Mouse (Mus musculus) embryo, embryonic 10.5 days (tissue): ENCODE measurements at regions not wholly inside any gene's neighbourhood (a gene's known extent, or its start where the extent isn't known, plus 50 kb on each side); places are given as distances from the start of the nearest gene placed in this dataset.

Experiments used
- DNase-seq: peaks from one replicate; pipeline ENCODE4 v3.0.0-alpha.2; 2015; ENCODE audit warnings: low spot score

- DNase-seq, result no peak
Observed at GRCm38 (mm10) chr9:113085281-113085810, 622.7 kb downstream of the Pdcd6ip start.

DNA sequence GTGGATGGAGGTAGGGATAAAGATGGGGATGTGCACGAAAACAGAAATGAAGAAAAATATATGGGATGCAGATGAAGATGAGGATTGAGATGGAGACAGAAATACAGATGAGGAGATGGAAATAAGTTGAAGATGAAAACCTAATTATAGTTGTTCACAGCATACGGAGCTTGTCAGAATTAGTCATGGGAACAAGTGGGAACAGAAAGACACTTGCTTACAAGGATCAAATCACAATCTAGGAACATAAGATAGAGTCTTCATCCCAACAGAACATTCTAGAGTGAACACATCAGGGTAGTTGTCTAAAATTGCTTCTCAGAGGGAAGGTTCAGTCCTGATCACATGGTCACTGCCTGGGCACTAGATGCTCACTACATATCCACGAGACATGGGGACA, 633.2 kb downstream of the Pdcd6ip start:
- no peak for DNase-seq

- no peak for DNase-seq
Observed at GRCm38 (mm10) chr9:113057415-113057814, 650.6 kb downstream of the Pdcd6ip start.

- no peak for DNase-seq
Observed at GRCm38 (mm10) chr9:113044556-113045178, 663.4 kb downstream of the Pdcd6ip start.

DNA sequence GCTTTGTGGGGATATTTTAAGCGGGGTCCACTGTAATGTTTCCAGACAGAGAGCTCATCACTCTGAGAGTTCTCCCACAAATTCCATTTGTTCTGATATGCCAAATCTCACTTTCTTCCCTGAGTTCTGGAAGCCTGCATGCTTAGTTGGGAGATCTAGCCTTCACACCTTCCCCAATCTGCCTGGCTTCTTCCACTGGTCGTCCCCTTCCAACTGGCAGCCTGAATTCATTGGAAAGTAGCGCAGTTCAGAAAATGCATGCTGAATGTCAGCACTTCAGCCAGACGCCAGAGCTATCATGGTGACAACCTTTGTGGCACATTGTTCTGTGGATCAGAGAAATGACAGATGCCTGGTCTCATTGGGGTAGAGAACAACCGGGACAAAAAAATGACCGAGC, 667.2 kb downstream of the Pdcd6ip start:
- DNase-seq, result no peak

- DNase-seq, result no peak
Observed at GRCm38 (mm10) chr9:113033996-113034395, 674.1 kb downstream of the Pdcd6ip start.

GRCm38 (mm10) chr9:113029091-113029490, 679.0 kb downstream of the Pdcd6ip start:
- no peak for DNase-seq

DNA sequence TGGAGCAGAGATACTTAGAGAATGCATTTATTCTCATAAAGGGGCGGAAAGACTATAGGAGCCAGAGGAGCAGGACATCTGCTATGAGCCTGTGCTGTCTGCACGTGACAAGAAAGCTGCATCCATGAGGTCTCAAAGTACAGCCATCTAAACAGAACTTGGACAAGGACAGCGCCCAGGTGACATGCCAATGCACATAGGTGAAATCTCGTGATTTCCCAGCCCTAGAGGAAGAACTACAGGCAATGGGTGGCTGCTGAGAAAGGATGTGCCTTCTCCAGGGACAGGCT, 681.2 kb downstream of the Pdcd6ip start:
- DNase-seq, result no peak

- no peak for DNase-seq
Observed at GRCm38 (mm10) chr9:113026096-113026903, 681.8 kb downstream of the Pdcd6ip start.

DNA sequence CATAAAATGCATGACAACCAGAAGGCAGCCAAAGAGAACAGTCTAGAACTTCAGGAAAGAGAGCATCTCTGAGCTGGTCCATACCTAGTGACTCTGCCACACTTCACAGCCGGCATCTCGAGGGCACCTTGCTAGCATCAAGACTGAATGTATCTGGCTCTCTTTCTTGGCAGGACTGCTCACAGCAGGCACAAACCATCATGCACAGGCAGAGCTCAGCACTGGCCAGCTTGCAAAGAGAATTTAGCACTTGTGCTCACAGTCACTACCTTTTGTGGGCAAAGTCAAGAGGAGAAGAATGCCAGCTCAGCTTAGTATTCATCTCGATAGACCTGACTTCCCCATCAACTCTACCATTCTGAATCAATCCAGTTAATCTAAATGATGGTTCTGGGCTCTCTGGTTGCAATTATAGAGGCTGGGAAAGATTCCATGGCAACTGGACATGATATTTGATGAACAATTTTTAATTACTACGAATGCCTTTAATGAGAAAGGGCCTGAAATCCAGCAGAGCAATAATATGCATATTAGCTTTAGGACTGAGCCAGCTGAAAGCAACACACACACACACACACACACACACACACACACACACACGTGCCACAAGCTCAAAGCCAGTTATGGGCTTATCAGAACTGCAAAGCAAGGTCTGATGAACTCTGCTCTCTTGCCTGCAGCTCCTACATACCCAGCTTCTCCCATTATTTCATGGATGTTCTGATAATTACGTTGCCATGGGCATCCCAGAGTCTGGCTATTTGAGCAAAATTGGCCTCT, 686.0 kb downstream of the Pdcd6ip start:
- DNase-seq, result no peak

- DNase-seq, result no peak
Observed at GRCm38 (mm10) chr9:113019576-113019975, 688.5 kb downstream of the Pdcd6ip start.

- DNase-seq, result no peak
Observed at GRCm38 (mm10) chr9:113008106-113008505, 700.0 kb downstream of the Pdcd6ip start.

GRCm38 (mm10) chr9:112996204-112996603, 711.9 kb downstream of the Pdcd6ip start:
- DNase-seq, result no peak

DNA sequence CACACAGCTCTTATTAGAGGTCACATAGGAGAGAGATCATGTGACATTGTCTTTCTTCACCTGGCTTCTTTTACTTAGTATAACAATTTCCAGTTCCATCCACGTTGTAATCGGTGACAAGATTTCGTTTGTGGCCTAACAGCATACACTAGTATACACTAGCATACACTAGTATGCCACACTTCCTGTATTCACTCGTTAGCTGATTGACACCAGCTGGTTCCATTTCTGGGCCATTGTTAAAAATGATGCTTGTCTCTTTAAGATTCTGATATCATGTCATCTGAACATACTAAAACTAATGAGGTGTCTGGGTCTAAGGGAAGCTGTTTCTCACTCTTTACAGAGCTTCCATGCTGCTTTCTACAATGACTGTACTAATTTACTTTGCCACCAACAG, 713.3 kb downstream of the Pdcd6ip start:
- DNase-seq, result no peak

DNA sequence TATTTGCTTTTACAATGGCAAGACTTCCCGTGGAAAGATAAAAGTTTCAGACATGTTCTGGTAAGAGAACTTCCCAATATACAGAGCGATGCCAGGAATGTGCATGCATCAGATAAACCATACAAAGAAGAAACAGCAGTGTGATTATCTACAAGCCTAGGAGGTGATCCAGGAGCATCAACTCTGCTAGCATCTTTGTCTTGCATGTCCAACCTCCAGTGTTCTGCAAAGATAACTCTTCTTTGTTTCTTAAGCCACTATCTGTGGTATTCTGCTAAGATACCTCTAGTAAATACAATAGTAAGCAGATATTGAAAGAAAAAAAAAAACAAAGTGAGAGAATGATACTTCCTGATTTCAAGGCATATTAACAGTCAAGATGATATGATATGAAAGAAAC, 714.4 kb downstream of the Pdcd6ip start:
- no peak for DNase-seq

GRCm38 (mm10) chr9:112992937-112993336, 715.1 kb downstream of the Pdcd6ip start:
- no peak for DNase-seq

- no peak for DNase-seq
Observed at GRCm38 (mm10) chr9:112983353-112983752, 724.7 kb downstream of the Pdcd6ip start.

- DNase-seq, result no peak
Observed at GRCm38 (mm10) chr9:112951567-112951966, 715.8 kb upstream of the Arpp21 start.

DNA sequence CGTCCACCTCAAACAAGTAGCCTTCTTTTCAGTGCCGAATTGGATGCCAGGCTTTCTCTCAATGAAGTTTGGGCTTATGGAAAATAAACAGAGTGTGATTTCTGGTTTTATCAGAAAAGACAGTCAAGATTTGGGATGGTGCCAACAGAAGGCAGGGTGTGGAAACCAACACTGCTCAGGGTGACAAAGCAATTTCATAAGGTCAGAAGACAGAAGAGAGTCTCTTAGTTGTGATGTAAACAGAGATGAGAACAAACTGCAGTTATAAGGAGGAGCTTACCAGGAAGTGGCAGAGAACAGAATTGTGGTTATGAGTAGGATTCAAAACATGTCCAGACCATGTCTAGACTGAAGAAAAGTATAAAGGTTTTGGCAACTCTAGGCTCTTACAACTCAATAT, 714.3 kb upstream of the Arpp21 start:
- no peak for DNase-seq

- no peak for DNase-seq
Observed at GRCm38 (mm10) chr9:112938781-112939180, 703.0 kb upstream of the Arpp21 start.

DNA sequence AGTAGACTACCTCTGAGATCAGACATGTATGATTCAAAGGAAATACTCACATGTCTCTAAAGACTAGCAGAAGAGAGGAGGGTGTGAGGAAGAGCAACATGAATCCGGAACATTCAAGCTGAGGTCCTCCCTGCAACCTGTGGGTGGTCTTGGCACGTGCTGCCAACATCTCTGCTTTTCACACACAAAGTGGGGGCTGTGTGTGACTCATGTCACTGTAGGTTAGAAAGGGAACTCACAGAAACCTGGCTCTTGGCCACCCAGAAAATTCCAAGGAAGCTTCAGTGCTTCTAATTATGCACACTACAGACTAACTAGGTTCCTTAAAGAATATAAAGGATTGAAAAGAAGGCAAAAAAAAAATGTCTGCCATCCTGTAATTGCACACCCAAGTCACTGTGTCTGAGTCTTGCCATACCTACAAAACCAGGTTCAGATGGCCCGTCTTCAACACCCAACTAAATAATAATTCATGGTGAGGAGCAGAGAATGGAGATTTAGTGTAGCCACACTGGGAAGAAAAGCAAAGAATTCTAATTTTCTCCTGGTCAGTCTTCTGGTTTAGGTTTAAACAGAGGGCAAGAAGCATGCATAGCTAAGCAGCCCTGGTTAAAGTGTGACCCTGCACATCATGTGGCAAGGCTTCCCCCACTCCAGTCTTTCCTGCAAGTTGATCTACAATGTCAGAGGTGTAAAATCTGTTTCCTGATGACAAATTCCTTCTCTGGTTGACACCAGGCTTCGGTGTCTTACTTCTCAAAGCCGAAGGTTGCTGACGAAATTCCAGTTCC, 673.8 kb upstream of the Arpp21 start:
- DNase-seq, result no peak

- DNase-seq, result no peak
Observed at GRCm38 (mm10) chr9:112905955-112906354, 670.2 kb upstream of the Arpp21 start.
